Mouse (Mus musculus) lung, postnatal 0 days (tissue): Measurements from ENCODE around the gene Mrpl23. TPM values are rescaled to one million over a fixed set of nuclear protein-coding genes. Genes with fewer than 3 reads are reported as not detected.
A peak's percentile ranks its signal among the peaks of the same experiment; 100 is the strongest.

Experiments used
- ATAC-seq: fragments of 200-750 bp; cut with Nextera tagmentation; 2 replicates; pipeline ENCODE4 v1.8.0; 2017; ENCODE audit warnings: moderate library complexity
- DNase-seq: peaks from one replicate; pipeline ENCODE4 v3.0.0-alpha.2; 2016; ENCODE audit warnings: low spot score
- H3K27ac ChIP-seq: fragments of 300-500 bp; sonication (generic); 2 replicates; pipeline ENCODE4 v1.5.1; 2014; ENCODE audit warnings: antibody characterized with exemption, mild to moderate bottlenecking, low read length, mixed read lengths
- H3K27me3 ChIP-seq: fragments of 300-500 bp; sonication (generic); replicated peaks from 2 replicates; pipeline ENCODE4 v1.6.1; 2014; ENCODE audit warnings: low read length, mixed read lengths; ENCODE audit not compliant: insufficient read depth
- H3K36me3 ChIP-seq: fragments of 300-500 bp; sonication (generic); 2 replicates; pipeline ENCODE4 v1.6.1; 2014; ENCODE audit warnings: low read length, mixed read lengths; ENCODE audit not compliant: insufficient read depth
- H3K4me1 ChIP-seq: fragments of 300-500 bp; sonication (generic); 2 replicates; pipeline ENCODE4 v1.6.1; 2014; ENCODE audit warnings: antibody characterized with exemption, low read depth, low read length, mixed read lengths; ENCODE audit not compliant: insufficient read depth
- H3K4me2 ChIP-seq: fragments of 300-500 bp; sonication (generic); replicated peaks from 2 replicates; pipeline ENCODE4 v1.6.1; 2014; ENCODE audit warnings: low read depth, mild to moderate bottlenecking, low read length, moderate library complexity, mixed read lengths
- H3K4me3 ChIP-seq: fragments of 300-500 bp; sonication (generic); 2 replicates; pipeline ENCODE4 v1.5.1; 2014; ENCODE audit warnings: low read depth, low read length
- H3K9ac ChIP-seq: fragments of 300-500 bp; sonication (generic); replicated peaks from 2 replicates; pipeline ENCODE4 v1.6.1; 2014; ENCODE audit warnings: low read depth, mild to moderate bottlenecking
- H3K9me3 ChIP-seq: fragments of 300-500 bp; sonication (generic); 2 replicates; pipeline ENCODE4 v1.6.1; 2016; ENCODE audit warnings: low read length, mixed read lengths
- CTCF ChIP-seq: IDR thresholded peaks from 2 replicates; pipeline ENCODE4 v1.5.1; 2016; ENCODE audit warnings: antibody characterized with exemption, mild to moderate bottlenecking
- EP300 ChIP-seq: IDR thresholded peaks from 2 replicates; pipeline ENCODE4 v1.6.1; 2016; ENCODE audit warnings: antibody characterized with exemption, mild to moderate bottlenecking, control low read depth
- WGBS: fragments of 180-500 bp; shearing (Covaris S2); extraction: QIAGEN DNeasy Blood & Tissue Kit; methylation state at CpG from one replicate; pipeline ENCODE4 v1.1.7; 2014; 5-methylcytosine and 5-hydroxymethylcytosine counted together
- polyA plus RNA-seq: library from polyadenylated mRNA; unstranded; fragments of >200 nt; fragmentation: Nextera tagmentation; extraction: Ambion mirVana; gene quantifications from 2 replicates; pipeline ENCODE4 v1.2.1, GENCODE M21; 2015

Mrpl23 gene
- polyA plus RNA-seq, 1 experiment from 2014 or later = 15.7 TPM

- Histone ChIP-seq H3K9me3 (no peaks in the 10 kb centered on the region), H3K36me3 (no peaks in the 10 kb centered on the region), H3K4me2 (no peak overlapping the region), H3K9ac (no peak overlapping the region), H3K27ac (no peak overlapping the region), H3K27me3 (no peaks in the 10 kb centered on the region), H3K4me1 (peaks cover 5% of the 10 kb centered on the region; the same call in 1 of the 2 replicates), H3K4me3 (no peak overlapping the region)
- DNase-seq (no peak), ATAC-seq (no peak)
- TF ChIP-seq CTCF (no peak), EP300 (no peak)
- WGBS = 86% methylated on average over 4 of the region's 4 CpGs
These were observed 18.4 kb upstream of the Mrpl23 start for GRCm38 (mm10) chr7:142514048-142514447.

- Histone ChIP-seq H3K4me2 (peak overlapping the region; percentile 34), H3K4me1 (peaks cover 7% of the 10 kb centered on the region; the same call in 1 of the 2 replicates), H3K9ac (no peak overlapping the region), H3K36me3 (no peaks in the 10 kb centered on the region), H3K9me3 (no peaks in the 10 kb centered on the region), H3K27me3 (no peaks in the 10 kb centered on the region), H3K27ac (no peak overlapping the region), H3K4me3 (no peak overlapping the region)
- ATAC-seq = 0 out of 2 replicates have a peak, but pooled peaks have one; percentile 32
- WGBS = 33% methylated on average over 21 of the region's 21 CpGs
- DNase-seq = peak; percentile 28
- TF ChIP-seq CTCF (no peak), EP300 (no peak)
These were observed 16.1 kb upstream of the Mrpl23 start for GRCm38 (mm10) chr7:142516221-142516978.

DNA sequence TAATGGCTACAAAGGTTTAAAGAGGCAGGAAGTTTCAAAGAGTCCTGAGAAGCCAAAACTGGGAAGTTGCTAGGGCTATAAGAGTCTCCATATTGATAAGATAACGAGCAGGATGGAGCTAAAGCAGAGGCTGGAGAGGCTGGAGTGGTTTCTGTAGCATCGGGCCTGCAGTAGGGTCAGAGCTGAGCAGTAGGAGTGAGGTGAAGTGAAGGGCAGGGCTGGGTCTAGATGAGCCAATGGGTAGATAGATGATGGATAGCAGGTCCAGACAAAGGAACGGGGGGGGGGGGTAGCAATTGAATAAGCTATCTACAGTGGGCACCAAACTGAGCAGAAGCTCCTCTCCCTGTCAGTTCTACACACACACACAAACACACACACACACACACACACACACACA, 15.0 kb upstream of the Mrpl23 start:
- no peak for ATAC-seq
- no peak for DNase-seq
- H3K9ac ChIP-seq = no peak overlapping the region
- peaks cover 7% of the 10 kb centered on the region; the same call in 1 of the 2 replicates for H3K4me1 ChIP-seq
- no peaks in the 10 kb centered on the region for H3K27me3 ChIP-seq
- TF ChIP-seq CTCF (no peak), EP300 (no peak)
- no peaks in the 10 kb centered on the region for H3K9me3 ChIP-seq
- H3K4me3 ChIP-seq = no peak overlapping the region
- H3K27ac ChIP-seq = no peak overlapping the region
- no peaks in the 10 kb centered on the region for H3K36me3 ChIP-seq
- H3K4me2 ChIP-seq = no peak overlapping the region
- WGBS = 23% methylated on average over 3 of the region's 3 CpGs

- ATAC-seq (no peak), DNase-seq (no peak)
- WGBS = 82% methylated on average over 4 of the region's 4 CpGs
- H3K4me3 ChIP-seq = no peak overlapping the region
- no peak overlapping the region for H3K27ac ChIP-seq
- no peaks in the 10 kb centered on the region for H3K27me3 ChIP-seq
- no peak for TF ChIP-seq CTCF
- TF ChIP-seq EP300 = no peak
- no peak overlapping the region for H3K4me2 ChIP-seq
- H3K9ac ChIP-seq = no peak overlapping the region
- peaks cover 10% of the 10 kb centered on the region; the same call in 1 of the 2 replicates for H3K4me1 ChIP-seq
- H3K9me3 ChIP-seq = no peaks in the 10 kb centered on the region
- no peaks in the 10 kb centered on the region for H3K36me3 ChIP-seq
These were observed 12.2 kb upstream of the Mrpl23 start for GRCm38 (mm10) chr7:142520331-142520730.

DNA sequence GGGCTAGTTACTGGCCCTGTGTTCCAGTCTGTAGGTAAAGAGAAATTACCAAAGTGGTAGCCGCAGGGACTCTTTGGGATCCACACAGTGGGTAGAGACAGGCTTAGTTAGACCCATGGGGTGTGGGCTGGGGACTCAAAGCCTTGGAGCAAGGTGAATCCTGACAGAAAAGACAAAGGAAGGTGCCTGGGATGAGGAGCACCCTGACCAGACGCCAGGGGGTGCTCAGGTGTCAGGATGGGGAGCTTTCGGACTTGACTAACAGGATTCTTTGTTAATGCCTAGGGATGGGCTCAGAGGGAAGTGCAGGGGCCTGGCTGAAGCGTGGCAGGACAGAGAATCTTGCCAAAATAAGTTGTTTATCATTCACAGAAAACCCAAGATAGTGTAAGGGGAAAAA, 10.1 kb upstream of the Mrpl23 start:
- no peak overlapping the region for H3K4me2 ChIP-seq
- H3K27ac ChIP-seq = no peak overlapping the region
- H3K9ac ChIP-seq = no peak overlapping the region
- TF ChIP-seq EP300 (no peak), CTCF (peak; percentile 79)
- no peaks in the 10 kb centered on the region for H3K36me3 ChIP-seq
- 30% methylated on average over 4 of the region's 4 CpGs for WGBS
- H3K4me1 ChIP-seq = peaks cover 10% of the 10 kb centered on the region; the same call in 1 of the 2 replicates
- 0 out of 2 replicates have a peak, but pooled peaks have one; percentile 34 for ATAC-seq
- H3K4me3 ChIP-seq = no peak overlapping the region
- H3K9me3 ChIP-seq = no peaks in the 10 kb centered on the region
- peak; percentile 49 for DNase-seq
- H3K27me3 ChIP-seq = no peaks in the 10 kb centered on the region

GRCm38 (mm10) chr7:142523200-142523990, 9.1 kb upstream of the Mrpl23 start:
- no peak overlapping the region for H3K27ac ChIP-seq
- H3K36me3 ChIP-seq = no peaks in the 10 kb centered on the region
- WGBS = 39% methylated on average over 17 of the region's 17 CpGs
- ATAC-seq (no peak), DNase-seq (no peak)
- H3K4me1 ChIP-seq = peaks cover 10% of the 10 kb centered on the region; the same call in 1 of the 2 replicates
- no peak for TF ChIP-seq CTCF
- no peak for TF ChIP-seq EP300
- no peak overlapping the region for H3K4me3 ChIP-seq
- no peak overlapping the region for H3K4me2 ChIP-seq
- no peaks in the 10 kb centered on the region for H3K27me3 ChIP-seq
- H3K9me3 ChIP-seq = no peaks in the 10 kb centered on the region
- H3K9ac ChIP-seq = no peak overlapping the region
